In genomic region chr4:133375812-133376577, GRCm38 (mm10) we compare ENCODE assay signal across 11 mouse cellular contexts. TPM values are rescaled to one million over a fixed set of nuclear protein-coding genes. Genes with fewer than 3 reads are reported as not detected.
DNase-seq lines count a peak whose midpoint lies in the region; ATAC-seq and TF ChIP-seq lines count a peak whose summit lies in the region.
"Had no signal": no experiment of that assay in that cellular context is flagged by ENCODE, and none has a peak within 500 bp of the region (broad histone marks: within the 10 kb centered on the region; RNA-seq: fewer than 3 reads in every experiment).

No protein-coding gene starts in this region.

- TF ChIP-seq POLR2A in brain, embryonic 14.5 days (IDR thresholded peaks at IDR 0.05; ENCODE audit: borderline replicate concordance, extremely low read depth, insufficient read depth, insufficient read length, poor library complexity, severe bottlenecking), result no peak

- peaks cover 53 to 73% of the 10 kb centered on the region in 2 experiments for H3K4me1 ChIP-seq in heart, embryonic 14.5 days (ENCODE audit: control insufficient read depth in 2 of 2, insufficient read depth in 2 of 2, low read length in 2 of 2)
- H3K4me1 ChIP-seq in midbrain, embryonic 13.5 days (replicated peaks), result peaks cover 78% of the 10 kb centered on the region
- H3K4me1 ChIP-seq in midbrain, embryonic 16.5 days (ENCODE audit: control insufficient read depth, insufficient read depth, low read length), result peaks cover 55% of the 10 kb centered on the region
- H3K4me1 ChIP-seq in liver, embryonic 14.5 days (replicated peaks; ENCODE audit: control insufficient read depth in 2 of 2, insufficient read depth in 2 of 2, low read length in 1 of 2), result peaks cover 66 to 77% of the 10 kb centered on the region in 2 experiments

- no peak overlapping the region for H3K4me3 ChIP-seq in heart, embryonic 14.5 days (ENCODE audit: control insufficient read depth in 1 of 2, insufficient read depth in 1 of 2, low read depth in 1 of 2, low read length in 2 of 2)
- no peak overlapping the region for H3K4me3 ChIP-seq in midbrain, embryonic 13.5 days (replicated peaks)
- H3K4me3 ChIP-seq in midbrain, embryonic 16.5 days (ENCODE audit: low read depth, low read length), result no peak overlapping the region
- no peak overlapping the region for H3K4me3 ChIP-seq in liver, embryonic 14.5 days (ENCODE audit: insufficient read depth in 1 of 2, low read depth in 2 of 2, low read length in 2 of 2)

- H3K36me3 ChIP-seq in heart, embryonic 14.5 days (ENCODE audit: control insufficient read depth, insufficient read depth, low read length), result no peaks in the 10 kb centered on the region
- H3K36me3 ChIP-seq in midbrain, embryonic 13.5 days, result no peaks in the 10 kb centered on the region
- no peaks in the 10 kb centered on the region for H3K36me3 ChIP-seq in midbrain, embryonic 16.5 days (ENCODE audit: control insufficient read depth, insufficient read depth, low read length)
- H3K36me3 ChIP-seq in liver, embryonic 14.5 days (replicated peaks; ENCODE audit: control insufficient read depth, insufficient read depth, low read depth), result no peaks in the 10 kb centered on the region

- no peak for DNase-seq in heart, adult 8-10 months (ENCODE audit: low spot score)
- DNase-seq in brain, embryonic 14.5 days (ENCODE audit: low read depth), result peak; percentile 18
- DNase-seq in liver, embryonic 14.5 days (ENCODE audit: low read depth in 3 of 3, low spot score in 3 of 3), result no peak
- DNase-seq in layer of hippocampus, postnatal 25 days (ENCODE audit: extremely low spot score in 1 of 2, low spot score in 1 of 2), result no peak
- DNase-seq in spleen, postnatal 36 days (ENCODE audit: low spot score in 2 of 2), result no peak
- DNase-seq: kidney, postnatal 4 days; lung, embryonic 14.5 days had no signal

- no peak for ATAC-seq in heart, embryonic 14.5 days (ENCODE audit: insufficient number of reproducible peaks, insufficient read depth, low FRiP score, low read depth)
- no peak for ATAC-seq in midbrain, embryonic 13.5 days
- no peak for ATAC-seq in midbrain, embryonic 16.5 days
- peak; percentile 55 for ATAC-seq in liver, embryonic 14.5 days (ENCODE audit: insufficient read depth)
- ATAC-seq: Patski had no signal

- H3K4me2 ChIP-seq in heart, embryonic 14.5 days (ENCODE audit: low read length), result no peak overlapping the region
- no peak overlapping the region for H3K4me2 ChIP-seq in midbrain, embryonic 13.5 days (replicated peaks)
- H3K4me2 ChIP-seq in midbrain, embryonic 16.5 days (ENCODE audit: low read length), result no peak overlapping the region
- peak overlapping the region; percentile 20 for H3K4me2 ChIP-seq in liver, embryonic 14.5 days (ENCODE audit: low read depth)
- H3K4me2 ChIP-seq: lung, embryonic 14.5 days had no signal

- WGBS in heart, embryonic 14.5 days, result 43% methylated on average over 10 of the region's 10 CpGs
- 41% methylated on average over 10 of the region's 10 CpGs for WGBS in midbrain, embryonic 13.5 days
- WGBS in midbrain, embryonic 16.5 days, result 40% methylated on average over 10 of the region's 10 CpGs
- WGBS in liver, embryonic 14.5 days (ENCODE audit: insufficient replicate concordance), result 23% methylated on average over 10 of the region's 10 CpGs

- TF ChIP-seq CTCF in brain, embryonic 14.5 days (IDR thresholded peaks at IDR 0.05; ENCODE audit: borderline replicate concordance, extremely low read depth, insufficient read depth, insufficient read length), result no peak
- TF ChIP-seq CTCF in liver, embryonic 14.5 days (IDR thresholded peaks at IDR 0.05; ENCODE audit: low read depth), result no peak

- TF ChIP-seq EP300 in liver, embryonic 14.5 days (IDR thresholded peaks at IDR 0.05; ENCODE audit: low read depth), result peak; percentile 56; the same call in 1 of the 2 replicates

- no peaks in the 10 kb centered on the region for H3K27me3 ChIP-seq in heart, embryonic 14.5 days (ENCODE audit: control insufficient read depth, insufficient read depth, low read length)
- no peaks in the 10 kb centered on the region for H3K27me3 ChIP-seq in midbrain, embryonic 13.5 days
- no peaks in the 10 kb centered on the region for H3K27me3 ChIP-seq in midbrain, embryonic 16.5 days (ENCODE audit: control insufficient read depth, insufficient read depth, low read depth, low read length)
- H3K27me3 ChIP-seq in liver, embryonic 14.5 days (ENCODE audit: control insufficient read depth, insufficient read depth, low read length), result no peaks in the 10 kb centered on the region
- H3K27me3 ChIP-seq: Patski had no signal

- H3K9ac ChIP-seq in heart, embryonic 14.5 days (ENCODE audit: low read length), result peak overlapping the region; percentile 38
- 0 out of 2 replicates have a peak overlapping the region, but pooled peaks have one; percentile 19 for H3K9ac ChIP-seq in midbrain, embryonic 13.5 days (replicated peaks)
- no peak overlapping the region for H3K9ac ChIP-seq in midbrain, embryonic 16.5 days (ENCODE audit: low read depth, low read length)
- H3K9ac ChIP-seq in liver, embryonic 14.5 days (replicated peaks), result no peak overlapping the region; the same call in 1 of the 2 replicates
- H3K9ac ChIP-seq: lung, embryonic 14.5 days had no signal

- H3K9me3 ChIP-seq in heart, embryonic 14.5 days (ENCODE audit: control insufficient read depth, low read length), result no peaks in the 10 kb centered on the region
- H3K9me3 ChIP-seq in midbrain, embryonic 13.5 days, result no peaks in the 10 kb centered on the region
- H3K9me3 ChIP-seq in midbrain, embryonic 16.5 days (replicated peaks; ENCODE audit: control insufficient read depth, low read length, poor library complexity, severe bottlenecking), result no peaks in the 10 kb centered on the region
- H3K9me3 ChIP-seq in liver, embryonic 14.5 days (ENCODE audit: control insufficient read depth, low read length), result no peaks in the 10 kb centered on the region

- no peak overlapping the region; a peak in 1 of 4 replicates for H3K27ac ChIP-seq in heart, embryonic 14.5 days (replicated peaks in 1 of 2; ENCODE audit: control insufficient read depth in 1 of 2, insufficient read depth in 1 of 2, low read depth in 2 of 2, low read length in 2 of 2)
- H3K27ac ChIP-seq in midbrain, embryonic 13.5 days, result no peak overlapping the region
- H3K27ac ChIP-seq in midbrain, embryonic 16.5 days (ENCODE audit: low read length), result no peak overlapping the region
- H3K27ac ChIP-seq in liver, embryonic 14.5 days, result peak overlapping the region; percentile 52

RNA-seq across cellular contexts. Expression of gene Slc9a1, which starts 6.5 kb away (rescaled TPM):
- polyA plus RNA-seq in heart, embryonic 14.5 days (2014; fragmentation: Nextera tagmentation; extraction: Ambion mirVana), result 5.6 and 6.5 TPM in 2 replicates
- 10 to 100 TPM; 16.0 to 21.9 (median 16.5) TPM for total RNA-seq in heart, adult 8-10 months (2022)
- polyA plus RNA-seq in midbrain, embryonic 13.5 days (2015; fragmentation: Nextera tagmentation; extraction: Ambion mirVana), result 6.8 and 7.9 TPM in 2 replicates
- polyA plus RNA-seq in midbrain, embryonic 16.5 days (2015; fragmentation: Nextera tagmentation; extraction: Ambion mirVana), result 10.3 and 12.8 TPM in 2 replicates
- 23.4 and 33.1 TPM in 2 replicates for polyA plus RNA-seq in brain, embryonic 14.5 days (2012; rRNA removed)
- 6.7 and 7.6 TPM in 2 replicates for polyA plus RNA-seq in liver, embryonic 14.5 days (2012; rRNA removed)
- 2.1 and 2.3 TPM in 2 replicates for polyA plus RNA-seq in liver, embryonic 14.5 days (2014; fragmentation: Nextera tagmentation; extraction: Ambion mirVana)
- total RNA-seq in layer of hippocampus, postnatal 25 days (2021), result 10 to 100 TPM; 59.6 to 62.8 TPM

RNA-seq across cellular contexts. Expression of gene Wdtc1, which starts 22.7 kb away (rescaled TPM):
- 16.9 and 17.3 TPM in 2 replicates for polyA plus RNA-seq in heart, embryonic 14.5 days (2014; fragmentation: Nextera tagmentation; extraction: Ambion mirVana)
- total RNA-seq in heart, adult 8-10 months (2022), result 10 to 100 TPM; 77.3 to 94.3 (median 79.2) TPM
- 18.2 and 21.8 TPM in 2 replicates for polyA plus RNA-seq in midbrain, embryonic 13.5 days (2015; fragmentation: Nextera tagmentation; extraction: Ambion mirVana)
- polyA plus RNA-seq in midbrain, embryonic 16.5 days (2015; fragmentation: Nextera tagmentation; extraction: Ambion mirVana), result 20.1 and 20.7 TPM in 2 replicates
- 38.6 and 49.6 TPM in 2 replicates for polyA plus RNA-seq in brain, embryonic 14.5 days (2012; rRNA removed)
- 6.4 and 7.0 TPM in 2 replicates for polyA plus RNA-seq in liver, embryonic 14.5 days (2012; rRNA removed)
- polyA plus RNA-seq in liver, embryonic 14.5 days (2014; fragmentation: Nextera tagmentation; extraction: Ambion mirVana), result 7.3 and 9.1 TPM in 2 replicates
- total RNA-seq in layer of hippocampus, postnatal 25 days (2021), result 10 to 100 TPM; 84.4 to 85.8 TPM

Comparison
In these comparisons a context has a peak if more than half of its experiments do, and no peak if none do; other contexts are left out.
1. H3K9ac ChIP-seq: peak in heart, embryonic 14.5 days (single experiment) and midbrain, embryonic 13.5 days (single experiment); none in midbrain, embryonic 16.5 days (single experiment) and liver, embryonic 14.5 days (single experiment).